Mouse (Mus musculus): ENCODE data around the gene Gm5767. TPM values are rescaled to one million over a fixed set of nuclear protein-coding genes. Genes with fewer than 3 reads are reported as not detected.
"Not testable (repeated sequence)": the region's sequence is repeated elsewhere in the genome, so short reads cannot be mapped to it uniquely, and the experiment has no call there.

Gene Gm5767
- total and polyA plus RNA-seq, 3 experiments, result 0.25 TPM; not detected in 2

DNA sequence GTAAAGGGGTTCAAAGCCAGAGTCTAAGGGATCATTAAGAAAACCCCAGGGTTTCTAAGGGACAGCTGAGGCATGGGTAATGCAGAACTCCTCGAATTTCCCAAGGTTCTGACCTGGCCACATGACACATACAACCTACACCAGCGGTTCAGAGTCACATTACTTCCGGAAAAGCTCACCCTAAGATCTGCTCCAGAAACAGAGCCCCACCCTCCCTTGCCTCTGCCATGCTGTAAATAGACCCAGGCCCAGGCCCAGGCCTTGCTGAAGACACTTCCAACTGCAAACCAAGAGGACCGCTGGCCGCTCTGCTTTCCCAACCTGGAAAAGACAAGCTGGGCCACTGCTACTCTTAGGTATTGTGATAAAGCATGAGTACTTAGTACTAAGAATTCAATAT lies 34.3 kb downstream of the Gm5767 start:
- no peak for DNase-seq

DNA sequence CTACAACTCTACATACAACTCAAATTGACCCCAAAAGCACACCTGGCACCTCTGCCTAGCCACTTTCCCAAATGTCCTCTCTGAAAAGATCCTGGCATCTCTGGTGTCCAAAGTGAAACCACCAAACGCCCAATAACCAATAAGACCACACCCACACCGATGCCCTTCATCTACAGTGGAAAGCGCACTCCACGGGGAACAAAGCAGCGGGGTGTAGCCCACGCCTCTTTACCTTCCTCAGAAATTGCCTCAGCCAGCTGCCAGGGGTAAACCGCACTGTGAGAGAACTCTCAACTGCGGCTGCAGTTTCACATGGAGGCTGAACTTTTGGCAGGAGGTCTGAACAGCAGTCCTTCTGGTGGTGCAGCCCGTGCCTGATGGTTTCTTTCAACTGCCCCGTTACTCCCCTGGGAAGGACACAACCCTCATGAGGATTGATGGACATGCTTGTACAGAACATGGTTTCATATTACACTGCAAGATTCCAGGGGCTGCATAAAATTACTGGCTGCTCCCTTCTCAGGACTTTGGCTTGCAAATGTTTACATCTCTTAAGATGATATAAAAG lies 35.0 kb downstream of the Gm5767 start:
- no peak for DNase-seq

DNA sequence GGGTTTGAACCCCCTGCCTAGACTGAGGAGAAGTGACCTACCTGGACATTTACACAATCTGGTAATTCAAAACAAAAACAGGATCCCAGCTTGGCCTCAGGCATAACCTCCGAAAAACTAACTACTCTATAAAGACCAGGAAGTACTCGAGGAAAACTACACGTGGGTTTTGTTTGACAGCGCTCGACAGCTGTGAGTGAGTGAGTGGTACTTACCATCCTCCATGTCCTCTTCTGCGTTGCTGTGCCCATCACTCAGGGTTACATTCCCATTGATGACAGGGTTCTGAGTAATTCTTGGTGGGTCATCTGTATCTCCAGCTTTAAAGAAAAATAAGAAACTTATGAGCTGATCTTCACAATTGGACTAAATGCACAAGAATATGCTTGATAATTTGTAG lies 35.7 kb downstream of the Gm5767 start:
- no peak for DNase-seq

DNA sequence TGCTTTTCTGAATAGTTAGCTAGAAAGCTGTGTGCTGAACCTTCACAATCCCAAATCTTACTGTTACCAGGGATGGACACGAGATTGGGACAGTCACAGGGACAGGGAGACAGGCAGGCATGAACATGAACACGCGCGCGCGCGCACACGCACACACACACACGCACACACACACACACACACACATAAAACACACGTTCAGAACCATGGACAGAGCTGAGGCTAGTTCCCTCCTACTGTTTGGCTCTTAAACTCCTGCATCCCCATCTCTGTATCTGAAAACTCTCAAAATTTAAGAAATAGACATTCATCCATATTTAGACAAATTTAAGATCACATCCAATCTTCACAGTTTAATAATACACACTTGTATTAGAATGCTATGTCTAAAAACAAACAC lies 37.2 kb downstream of the Gm5767 start:
- no peak for DNase-seq

DNA sequence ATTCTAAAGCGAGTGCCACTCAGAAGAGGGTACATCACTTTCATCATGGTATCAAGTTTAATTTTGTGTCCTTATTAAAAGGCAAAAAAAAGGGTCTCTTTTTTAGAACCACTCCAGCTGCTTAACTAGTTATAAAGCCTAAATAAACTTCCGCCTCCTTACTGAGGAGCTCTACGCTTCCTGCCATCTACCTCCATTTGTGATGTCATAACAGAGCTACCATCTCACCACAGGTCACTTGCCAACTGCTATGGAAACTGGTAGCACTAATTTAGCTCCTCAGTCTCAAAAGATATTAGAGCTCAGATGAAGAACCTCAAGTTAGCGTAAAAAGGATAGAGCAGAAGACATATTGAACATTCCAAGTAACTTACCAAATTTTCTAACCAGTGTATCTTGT lies 39.9 kb downstream of the Gm5767 start:
- DNase-seq, result no peak

DNA sequence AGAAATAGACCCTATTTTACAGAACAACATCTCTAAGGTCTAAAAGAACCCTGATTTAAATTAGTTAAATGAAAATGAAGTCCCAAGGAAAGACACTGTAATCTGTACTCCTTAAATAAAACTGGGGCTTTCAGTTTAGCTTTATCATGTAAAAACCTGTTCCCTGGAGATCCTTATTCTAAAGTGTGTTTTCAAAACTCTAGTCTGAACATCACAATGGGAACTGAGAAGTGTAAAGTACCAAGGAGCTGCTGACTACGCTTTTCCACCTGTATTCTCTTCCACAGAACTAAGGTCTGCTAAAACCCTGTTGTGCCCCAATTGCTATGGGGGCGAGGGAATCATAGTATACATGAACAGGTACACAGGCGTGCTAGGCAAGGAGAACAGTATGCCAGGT lies 43.5 kb downstream of the Gm5767 start:
- DNase-seq, result no peak

DNA sequence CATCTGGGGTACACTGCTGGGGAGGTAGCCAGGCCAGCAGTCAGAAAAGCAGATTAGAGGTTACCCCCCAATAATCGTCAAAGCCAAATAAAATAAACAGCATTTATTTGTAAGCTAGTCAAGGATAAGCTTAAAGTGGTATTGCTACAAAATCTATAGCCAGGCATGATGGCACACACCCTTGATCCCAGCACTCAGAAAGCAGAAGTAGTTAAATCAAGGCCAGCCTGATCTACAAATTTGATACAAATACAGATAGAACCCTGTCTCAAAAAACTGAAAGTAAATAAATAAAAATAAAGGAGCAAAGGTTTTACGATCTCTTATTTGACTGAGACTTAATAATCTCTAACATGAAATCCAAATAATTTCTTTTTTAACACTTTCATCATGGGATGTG lies 45.2 kb downstream of the Gm5767 start:
- DNase-seq, result no peak

DNA sequence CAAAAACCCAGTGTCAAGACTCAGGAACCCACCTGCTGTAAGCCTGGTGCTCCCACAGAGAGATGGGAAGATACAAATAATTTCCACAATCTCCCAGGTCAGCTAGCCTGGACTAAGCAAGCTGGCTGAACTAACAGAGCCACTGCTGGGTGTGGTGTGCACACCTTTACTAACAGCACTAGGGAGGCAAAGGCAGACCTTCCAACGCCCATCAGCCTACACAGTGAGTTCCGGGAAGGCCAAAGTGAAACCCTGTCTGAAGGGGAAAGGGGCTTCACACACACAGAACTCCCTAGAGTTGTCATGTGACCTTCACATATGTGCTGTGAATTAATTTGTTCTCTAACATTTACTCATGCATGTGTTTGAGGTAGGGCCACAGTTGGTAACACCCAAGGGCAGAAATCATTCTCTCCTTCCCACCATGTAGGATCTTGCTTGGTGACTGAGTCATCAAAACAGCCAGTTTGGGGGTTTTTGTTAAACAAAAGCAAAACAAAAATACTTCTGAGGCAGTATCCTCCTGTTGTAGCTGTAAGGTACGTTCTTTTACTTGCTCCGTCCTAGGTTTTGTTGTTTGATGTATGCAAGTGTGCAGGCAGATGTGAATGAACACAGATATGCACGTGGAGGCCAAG lies 47.7 kb downstream of the Gm5767 start:
- no peak for DNase-seq

DNA sequence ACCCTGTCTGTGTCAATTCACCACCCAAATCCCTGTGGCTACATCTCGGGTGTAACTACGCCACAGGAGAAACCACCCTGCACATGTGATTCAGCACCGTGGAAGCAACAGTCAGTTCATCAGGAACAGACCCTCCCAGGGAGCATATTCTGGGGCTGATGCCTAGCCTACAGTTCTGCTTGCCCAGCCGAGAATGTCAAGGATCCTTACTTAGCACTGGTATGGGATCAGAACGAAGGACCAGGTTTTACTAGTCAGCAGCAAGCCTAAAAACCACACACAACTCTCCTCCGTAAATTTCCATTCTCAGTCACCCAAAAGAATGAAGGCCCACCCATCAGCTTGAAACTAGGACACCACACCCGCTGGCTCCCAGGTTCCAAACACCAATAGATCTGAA lies 51.1 kb downstream of the Gm5767 start:
- peak; percentile 42 for DNase-seq

DNA sequence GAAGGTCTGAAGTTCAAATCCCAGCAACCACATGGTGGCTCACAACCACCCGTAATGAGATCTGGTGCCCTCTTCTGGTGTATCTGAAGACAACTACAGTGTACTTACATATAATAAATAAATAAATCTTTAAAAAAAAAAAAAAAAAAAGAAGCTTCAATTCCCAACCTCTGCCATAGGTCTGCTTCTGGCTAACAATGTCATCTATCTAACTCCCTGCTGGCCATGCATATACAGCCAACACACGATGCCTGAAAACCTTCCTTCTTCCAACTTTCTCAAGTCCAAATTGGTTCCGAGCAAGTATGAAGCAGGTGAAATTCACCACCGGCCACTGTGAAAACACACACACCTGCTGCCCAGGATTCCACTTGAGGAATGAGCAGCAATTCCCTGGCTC lies 51.9 kb downstream of the Gm5767 start:
- DNase-seq, result not testable (repeated sequence)

Other genes with a start within 250 kb of the Gm5767 start
- gene Mettl22, start 210.0 kb upstream of the Gm5767 start, total RNA-seq (2021), result 10 to 100 TPM; 15.1 to 19.3 TPM
- gene Mettl22, start 210.0 kb upstream of the Gm5767 start, polyA plus RNA-seq (2012; rRNA removed), result 25.2 and 30.1 TPM in 2 replicates
- gene Abat, start 167.3 kb upstream of the Gm5767 start, total RNA-seq (2021), result 100 to 1,000 TPM in 1 of 2 experiments, 10 to 100 TPM in 1; 66.4 to 111 TPM
- gene Abat, start 167.3 kb upstream of the Gm5767 start, polyA plus RNA-seq (2012; rRNA removed), result 37.9 and 46.4 TPM in 2 replicates
- 10 to 100 TPM; 48.1 to 53.8 TPM for gene Pmm2, start 43.1 kb upstream of the Gm5767 start, total RNA-seq (2021)
- 54.1 and 75.1 TPM in 2 replicates for gene Pmm2, start 43.1 kb upstream of the Gm5767 start, polyA plus RNA-seq (2012; rRNA removed)
- 10 to 100 TPM; 15.3 to 22.1 TPM for gene Tmem186, start 43.1 kb upstream of the Gm5767 start, total RNA-seq (2021)
- 15.6 and 16.2 TPM in 2 replicates for gene Tmem186, start 43.1 kb upstream of the Gm5767 start, polyA plus RNA-seq (2012; rRNA removed)
- 100 to 1,000 TPM in 1 of 2 experiments, 10 to 100 TPM in 1; 52.0 to 120 TPM for gene Carhsp1, start 8.6 kb upstream of the Gm5767 start, total RNA-seq (2021)
- 233 and 404 TPM in 2 replicates for gene Carhsp1, start 8.6 kb upstream of the Gm5767 start, polyA plus RNA-seq (2012; rRNA removed)
- 100 to 1,000 TPM in 1 of 2 experiments, 10 to 100 TPM in 1; 83.9 to 128 TPM for gene Usp7, start 111.5 kb downstream of the Gm5767 start, total RNA-seq (2021)
- 6.8 and 9.6 TPM in 2 replicates for gene Usp7, start 111.5 kb downstream of the Gm5767 start, polyA plus RNA-seq (2012; rRNA removed)
- gene 1810013L24Rik, start 149.3 kb downstream of the Gm5767 start, total RNA-seq (2021), result 10 to 100 TPM; 75.7 to 77.0 TPM
- gene 1810013L24Rik, start 149.3 kb downstream of the Gm5767 start, polyA plus RNA-seq (2012; rRNA removed), result 12.8 and 14.9 TPM in 2 replicates

All from adrenal gland, adult 2 months (tissue).